Mouse (Mus musculus) neural tube, embryonic 14.5 days (tissue): ENCODE results near the gene Erc2. TPM values are rescaled to one million over a fixed set of nuclear protein-coding genes. Genes with fewer than 3 reads are reported as not detected.

Experiments used
- ATAC-seq: fragments of 200-750 bp; cut with Nextera tagmentation; 2 replicates; pipeline ENCODE4 v1.8.0; 2017; ENCODE audit warnings: low read depth, mild to moderate bottlenecking, moderate TSS enrichment, moderate library complexity
- H3K27ac ChIP-seq: fragments of 300-500 bp; sonication (generic); 2 replicates; pipeline ENCODE4 v1.5.1; 2014; ENCODE audit warnings: low read depth, mild to moderate bottlenecking, control low read depth, low read length, moderate library complexity, mixed read lengths
- H3K27me3 ChIP-seq: fragments of 300-500 bp; sonication (generic); 2 replicates; pipeline ENCODE4 v1.6.1; 2014; ENCODE audit warnings: low read length; ENCODE audit not compliant: control insufficient read depth, insufficient read depth
- H3K36me3 ChIP-seq: fragments of 300-500 bp; sonication (generic); 2 replicates; pipeline ENCODE4 v1.6.1; 2014; ENCODE audit warnings: low read length, mixed read lengths; ENCODE audit not compliant: control insufficient read depth, insufficient read depth
- H3K4me1 ChIP-seq: fragments of 300-500 bp; sonication (generic); 2 replicates; pipeline ENCODE4 v1.6.1; 2014; ENCODE audit warnings: low read length; ENCODE audit not compliant: control insufficient read depth, insufficient read depth
- H3K4me2 ChIP-seq: fragments of 300-500 bp; sonication (generic); 2 replicates; pipeline ENCODE4 v1.6.1; 2014; ENCODE audit warnings: mild to moderate bottlenecking, low read depth, low read length, control low read depth
- H3K4me3 ChIP-seq: fragments of 300-500 bp; sonication (generic); 2 replicates; pipeline ENCODE4 v1.5.1; 2014; ENCODE audit warnings: low read depth, low read length, control low read depth, mixed read lengths
- H3K9ac ChIP-seq: fragments of 300-500 bp; sonication (generic); replicated peaks from 2 replicates; pipeline ENCODE4 v1.6.1; 2014; ENCODE audit warnings: low read depth, mild to moderate bottlenecking, control low read depth, low read length, mixed read lengths
- H3K9me3 ChIP-seq: fragments of 300-500 bp; sonication (generic); 2 replicates; pipeline ENCODE4 v1.6.1; 2016; ENCODE audit warnings: low read length; ENCODE audit not compliant: control insufficient read depth
- WGBS: fragments of 180-500 bp; shearing (Covaris S2); extraction: QIAGEN DNeasy Blood & Tissue Kit; methylation state at CpG from one replicate; pipeline ENCODE4 v1.1.7; 2014; 5-methylcytosine and 5-hydroxymethylcytosine counted together
- polyA plus RNA-seq: library from polyadenylated mRNA; unstranded; fragments of >200 nt; fragmentation: Nextera tagmentation; extraction: Ambion mirVana; gene quantifications from 2 replicates; pipeline ENCODE4 v1.2.1, GENCODE M21; 2014

The Erc2 gene
- polyA plus RNA-seq, 1 experiment from 2014 or later, result 117 TPM

- no peak overlapping the region for H3K9ac ChIP-seq
- peaks cover 4% of the 10 kb centered on the region; the same call in 1 of the 2 replicates for H3K27me3 ChIP-seq
- H3K4me1 ChIP-seq, result peaks cover 21% of the 10 kb centered on the region
- no peaks in the 10 kb centered on the region for H3K36me3 ChIP-seq
- no peak overlapping the region for H3K4me2 ChIP-seq
- H3K4me3 ChIP-seq, result no peak overlapping the region
- ATAC-seq, result no peak
- no peak overlapping the region for H3K27ac ChIP-seq
- H3K9me3 ChIP-seq, result no peaks in the 10 kb centered on the region
- 26% methylated on average over 2 of the region's 2 CpGs for whole genome bisulfite sequencing
These were observed 891.9 kb downstream of the Erc2 start for GRCm38 (mm10) chr14:28514171-28514570.

- no peak for ATAC-seq
- 54% methylated on average over 6 of the region's 6 CpGs for WGBS
- peaks cover 4% of the 10 kb centered on the region; the same call in 1 of the 2 replicates for H3K27me3 ChIP-seq
- H3K4me3 ChIP-seq, result no peak overlapping the region
- no peak overlapping the region for H3K4me2 ChIP-seq
- no peaks in the 10 kb centered on the region for H3K9me3 ChIP-seq
- H3K4me1 ChIP-seq, result peaks cover 11% of the 10 kb centered on the region
- H3K27ac ChIP-seq, result no peak overlapping the region
- no peaks in the 10 kb centered on the region for H3K36me3 ChIP-seq
- H3K9ac ChIP-seq, result no peak overlapping the region
These were observed 893.1 kb downstream of the Erc2 start for GRCm38 (mm10) chr14:28515331-28515730.

GRCm38 (mm10) chr14:28517631-28518560, 895.7 kb downstream of the Erc2 start:
- Histone ChIP-seq H3K4me1 (no peaks in the 10 kb centered on the region), H3K9me3 (no peaks in the 10 kb centered on the region), H3K27me3 (no peaks in the 10 kb centered on the region), H3K4me3 (no peak overlapping the region), H3K27ac (no peak overlapping the region), H3K4me2 (no peak overlapping the region), H3K9ac (no peak overlapping the region), H3K36me3 (no peaks in the 10 kb centered on the region)
- ATAC-seq, result no peak
- 84% methylated on average over 39 of the region's 39 CpGs for WGBS

- WGBS, result 85% methylated on average over 1 of the region's 1 CpGs
- ATAC-seq, result no peak
- H3K36me3 ChIP-seq, result no peaks in the 10 kb centered on the region
These were observed 898.9 kb downstream of the Erc2 start for GRCm38 (mm10) chr14:28521106-28521505.

GRCm38 (mm10) chr14:28522611-28523010, 900.4 kb downstream of the Erc2 start:
- no peaks in the 10 kb centered on the region for H3K36me3 ChIP-seq
- WGBS, result 89% methylated on average over 21 of the region's 21 CpGs
- ATAC-seq, result no peak
- no peak overlapping the region for H3K4me3 ChIP-seq
- no peak overlapping the region for H3K9ac ChIP-seq
- no peaks in the 10 kb centered on the region for H3K4me1 ChIP-seq
- H3K27me3 ChIP-seq, result no peaks in the 10 kb centered on the region
- no peak overlapping the region for H3K4me2 ChIP-seq
- H3K27ac ChIP-seq, result no peak overlapping the region
- H3K9me3 ChIP-seq, result no peaks in the 10 kb centered on the region

More at GRCm38 (mm10) chr14:28521106-28521505, 898.9 kb downstream of the Erc2 start:
- H3K4me2 ChIP-seq, result no peak overlapping the region
- H3K9me3 ChIP-seq, result no peaks in the 10 kb centered on the region
- H3K9ac ChIP-seq, result no peak overlapping the region
- no peak overlapping the region for H3K27ac ChIP-seq
- no peak overlapping the region for H3K4me3 ChIP-seq
- H3K27me3 ChIP-seq, result no peaks in the 10 kb centered on the region
- no peaks in the 10 kb centered on the region for H3K4me1 ChIP-seq

GRCm38 (mm10) chr14:28525566-28525965, 903.3 kb downstream of the Erc2 start:
- no peak for ATAC-seq
- no peaks in the 10 kb centered on the region for H3K36me3 ChIP-seq
- H3K9me3 ChIP-seq, result no peaks in the 10 kb centered on the region
- no peak overlapping the region for H3K4me2 ChIP-seq
- no peak overlapping the region for H3K9ac ChIP-seq
- no peaks in the 10 kb centered on the region for H3K27me3 ChIP-seq
- WGBS, result 60% methylated on average over 1 of the region's 1 CpGs
- no peaks in the 10 kb centered on the region for H3K4me1 ChIP-seq
- H3K4me3 ChIP-seq, result no peak overlapping the region
- no peak overlapping the region for H3K27ac ChIP-seq

Other genes starting within 250 kb of the Erc2 start
- 20.9 and 24.3 TPM in 2 replicates for gene Fam208a, start 193.6 kb upstream of the Erc2 start, polyA plus RNA-seq
- 13.1 and 13.9 TPM in 2 replicates for gene Ccdc66, start 114.0 kb upstream of the Erc2 start, polyA plus RNA-seq